Mouse (Mus musculus): ENCODE data around the gene Rbpj. TPM values are rescaled to one million over a fixed set of nuclear protein-coding genes. Genes with fewer than 3 reads are reported as not detected.
"Not testable (repeated sequence)": the region's sequence is repeated elsewhere in the genome, so short reads cannot be mapped to it uniquely, and the experiment has no call there.

Rbpj gene
- polyA plus RNA-seq, 1 experiment from 2014 or later = 57.8 TPM

DNA sequence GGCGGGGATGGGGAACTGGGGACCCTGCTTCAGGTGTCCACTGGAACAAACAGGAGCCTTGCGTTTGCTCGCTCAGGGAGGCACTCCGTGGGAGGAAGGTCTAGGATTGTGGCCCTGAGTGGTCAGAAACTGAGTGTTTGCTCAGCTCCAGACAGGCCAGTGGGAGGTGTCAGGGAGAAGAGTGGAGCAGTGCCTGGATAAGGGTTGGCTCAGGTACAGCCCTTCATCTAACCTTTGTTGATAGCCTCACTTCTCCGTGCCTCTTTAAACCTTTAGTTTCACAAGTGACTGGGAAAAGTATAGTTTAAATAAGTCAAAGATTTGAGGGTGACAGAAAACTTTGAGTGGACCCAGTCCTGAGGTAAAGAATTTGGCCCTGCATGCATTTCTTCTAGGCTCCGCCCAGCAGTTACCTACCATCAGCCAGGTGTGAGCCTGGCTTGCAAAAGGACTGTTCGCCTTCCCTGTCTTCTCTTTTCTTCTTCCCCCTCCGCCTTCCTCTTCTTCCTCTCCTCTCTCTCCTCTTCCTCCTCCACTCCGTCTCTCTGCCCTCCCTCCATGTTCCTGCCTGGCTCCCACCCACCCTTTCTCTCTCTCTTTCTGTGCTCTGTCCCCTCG is 204.5 kb downstream of the Rbpj start:
- Histone ChIP-seq H3K27ac (no peak overlapping the region), H3K4me1 (no peaks in the 10 kb centered on the region), H3K27me3 (no peaks in the 10 kb centered on the region), H3K9me3 (no peaks in the 10 kb centered on the region), H3K4me3 (no peak overlapping the region), H3K9ac (no peak overlapping the region), H3K36me3 (no peaks in the 10 kb centered on the region), H3K4me2 (replicated peaks) (no peak overlapping the region)
- 92% methylated on average over 10 of the region's 10 CpGs for WGBS
- ATAC-seq (ENCODE audit: insufficient number of reproducible peaks, insufficient read depth, low FRiP score, low TSS enrichment) = no peak

- WGBS = 74% methylated on average over 4 of the region's 4 CpGs
- no peak overlapping the region for H3K4me2 ChIP-seq (replicated peaks)
- H3K27ac ChIP-seq = no peak overlapping the region
- ATAC-seq (ENCODE audit: insufficient number of reproducible peaks, insufficient read depth, low FRiP score, low TSS enrichment) = no peak
- H3K9me3 ChIP-seq = no peaks in the 10 kb centered on the region
- no peak overlapping the region for H3K9ac ChIP-seq
- H3K4me1 ChIP-seq = no peaks in the 10 kb centered on the region
- H3K36me3 ChIP-seq = no peaks in the 10 kb centered on the region
- H3K4me3 ChIP-seq = no peak overlapping the region
- H3K27me3 ChIP-seq = no peaks in the 10 kb centered on the region
These were observed 205.6 kb downstream of the Rbpj start for GRCm38 (mm10) chr5:53671507-53671906.

DNA sequence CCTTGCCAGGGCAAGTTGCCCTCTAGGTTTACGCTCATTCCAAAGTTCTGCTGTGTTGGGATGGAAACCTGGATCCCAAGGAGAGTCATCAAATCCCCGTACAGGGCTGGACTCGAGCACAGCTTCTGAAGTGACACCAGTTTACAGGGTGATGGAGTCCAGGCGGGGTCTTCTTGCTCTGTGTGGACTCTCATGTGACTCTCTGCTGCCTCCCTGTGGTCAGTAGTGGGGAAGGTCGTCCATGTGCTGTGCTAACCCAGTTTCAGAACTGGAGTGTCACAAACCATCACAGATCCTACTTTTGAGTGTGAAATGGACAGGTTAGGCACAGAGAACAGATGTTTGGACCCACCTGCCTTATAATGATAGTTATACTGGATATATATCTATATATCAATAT is 206.4 kb downstream of the Rbpj start:
- no peak overlapping the region for H3K9ac ChIP-seq
- 21% methylated on average over 5 of the region's 5 CpGs for WGBS

DNA sequence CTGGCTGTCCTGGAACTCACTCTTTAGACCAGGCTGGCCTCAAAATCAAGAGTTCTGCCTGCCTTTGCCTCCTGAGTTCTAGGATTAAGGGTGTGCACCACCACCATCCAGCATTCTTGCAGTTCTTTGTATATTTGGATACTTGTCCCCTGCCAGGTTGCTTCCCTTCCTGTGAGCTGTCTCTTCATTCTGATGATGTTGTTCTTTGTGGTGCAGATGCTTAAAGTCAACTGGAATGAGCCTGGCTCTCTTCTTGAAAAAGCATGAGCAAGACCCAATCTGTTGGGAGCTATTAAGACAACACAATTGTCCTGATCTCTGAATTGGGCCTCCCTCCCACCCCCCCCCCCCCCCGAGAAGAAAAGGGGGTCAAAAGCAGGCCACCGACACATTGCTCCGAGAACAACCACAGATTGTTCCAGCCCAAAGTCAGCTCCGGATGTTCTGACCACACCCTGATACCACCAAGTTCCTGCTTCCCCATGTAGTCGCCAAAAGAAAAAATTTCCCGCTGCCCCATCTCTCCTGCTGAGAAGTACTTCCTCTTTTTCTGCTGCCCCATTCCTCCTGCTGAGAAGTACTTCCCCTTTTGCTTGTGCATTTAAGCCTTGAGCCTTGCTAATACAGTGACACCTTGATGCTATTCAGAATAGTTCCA is 207.7 kb downstream of the Rbpj start:
- not testable (repeated sequence) for H3K4me2 ChIP-seq (replicated peaks); H3K4me3 ChIP-seq; H3K9ac ChIP-seq; ATAC-seq (ENCODE audit: insufficient number of reproducible peaks, insufficient read depth, low FRiP score, low TSS enrichment); H3K27me3 ChIP-seq; H3K4me1 ChIP-seq; H3K9me3 ChIP-seq; H3K36me3 ChIP-seq; H3K27ac ChIP-seq
- whole genome bisulfite sequencing = 95% methylated on average over 6 of the region's 6 CpGs

More for the DNA sequence above, 206.4 kb downstream of the Rbpj start:
- no peak overlapping the region for H3K4me2 ChIP-seq (replicated peaks)
- no peaks in the 10 kb centered on the region for H3K36me3 ChIP-seq
- no peaks in the 10 kb centered on the region for H3K27me3 ChIP-seq
- no peak overlapping the region for H3K4me3 ChIP-seq
- no peaks in the 10 kb centered on the region for H3K9me3 ChIP-seq
- ATAC-seq (ENCODE audit: insufficient number of reproducible peaks, insufficient read depth, low FRiP score, low TSS enrichment) = peak; percentile 64; the same call in 1 of the 2 replicates
- no peak overlapping the region for H3K27ac ChIP-seq
- H3K4me1 ChIP-seq = no peaks in the 10 kb centered on the region

GRCm38 (mm10) chr5:53676671-53677070 is 210.7 kb downstream of the Rbpj start:
- no peak overlapping the region for H3K4me2 ChIP-seq (replicated peaks)
- no peaks in the 10 kb centered on the region for H3K27me3 ChIP-seq
- H3K9ac ChIP-seq = no peak overlapping the region
- H3K27ac ChIP-seq = no peak overlapping the region
- H3K4me3 ChIP-seq = no peak overlapping the region
- no peaks in the 10 kb centered on the region for H3K4me1 ChIP-seq
- WGBS = 84% methylated on average over 8 of the region's 8 CpGs
- H3K9me3 ChIP-seq = no peaks in the 10 kb centered on the region
- ATAC-seq (ENCODE audit: insufficient number of reproducible peaks, insufficient read depth, low FRiP score, low TSS enrichment) = no peak
- no peaks in the 10 kb centered on the region for H3K36me3 ChIP-seq

DNA sequence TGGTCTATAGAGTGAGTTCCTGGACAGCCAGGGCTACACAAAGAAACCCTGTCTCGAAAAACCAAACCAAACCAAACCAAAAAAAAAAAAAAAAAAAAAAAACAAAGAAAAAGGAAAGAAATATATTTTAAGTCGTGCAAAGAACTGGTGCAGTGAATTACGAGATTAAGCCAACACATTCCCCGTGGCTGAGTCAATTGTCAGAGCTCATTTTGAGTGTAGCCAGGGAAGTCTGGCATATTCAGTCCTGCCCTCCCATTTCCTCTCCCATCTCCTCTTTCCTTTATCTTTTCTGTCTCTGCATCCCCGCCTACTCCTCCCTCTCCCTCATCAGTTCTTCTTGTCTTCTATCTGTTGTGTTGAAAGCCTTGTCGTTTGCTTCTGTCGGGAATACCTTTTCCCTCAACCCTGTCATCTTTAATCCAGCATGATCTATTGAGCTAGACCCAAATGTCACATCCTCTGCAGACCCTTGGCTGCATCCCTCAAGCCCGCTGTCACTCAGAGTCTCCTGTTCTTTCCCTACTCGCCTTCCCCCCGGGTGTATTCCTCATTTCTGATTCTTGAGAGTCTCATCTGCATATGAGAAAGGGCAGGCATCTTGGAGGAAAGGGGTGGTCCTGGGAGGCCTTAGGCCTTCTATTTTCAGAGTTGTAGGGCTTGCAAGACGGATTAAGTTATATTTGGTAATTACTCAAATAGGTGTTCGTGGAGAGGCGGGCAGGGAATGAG is 212.2 kb downstream of the Rbpj start:
- ATAC-seq (ENCODE audit: insufficient number of reproducible peaks, insufficient read depth, low FRiP score, low TSS enrichment) = no peak
- Histone ChIP-seq H3K4me1 (no peaks in the 10 kb centered on the region), H3K4me3 (no peak overlapping the region), H3K4me2 (replicated peaks) (no peak overlapping the region), H3K27me3 (no peaks in the 10 kb centered on the region), H3K36me3 (no peaks in the 10 kb centered on the region), H3K9me3 (no peaks in the 10 kb centered on the region), H3K27ac (no peak overlapping the region), H3K9ac (no peak overlapping the region)
- WGBS = 49% methylated on average over 13 of the region's 13 CpGs

GRCm38 (mm10) chr5:53679651-53680050 is 213.7 kb downstream of the Rbpj start:
- no peak for ATAC-seq (ENCODE audit: insufficient number of reproducible peaks, insufficient read depth, low FRiP score, low TSS enrichment)
- Histone ChIP-seq H3K4me3 (no peak overlapping the region), H3K27ac (no peak overlapping the region), H3K27me3 (no peaks in the 10 kb centered on the region), H3K4me1 (no peaks in the 10 kb centered on the region), H3K36me3 (no peaks in the 10 kb centered on the region), H3K9ac (no peak overlapping the region), H3K4me2 (replicated peaks) (no peak overlapping the region), H3K9me3 (no peaks in the 10 kb centered on the region)
- 80% methylated on average over 6 of the region's 6 CpGs for WGBS

- no peak overlapping the region for H3K9ac ChIP-seq
- WGBS = 80% methylated on average over 3 of the region's 3 CpGs
- H3K9me3 ChIP-seq = no peaks in the 10 kb centered on the region
- H3K4me3 ChIP-seq = no peak overlapping the region
- no peak overlapping the region for H3K27ac ChIP-seq
- no peak overlapping the region for H3K4me2 ChIP-seq (replicated peaks)
- H3K27me3 ChIP-seq = no peaks in the 10 kb centered on the region
- no peak for ATAC-seq (ENCODE audit: insufficient number of reproducible peaks, insufficient read depth, low FRiP score, low TSS enrichment)
- no peaks in the 10 kb centered on the region for H3K36me3 ChIP-seq
- no peaks in the 10 kb centered on the region for H3K4me1 ChIP-seq
These were observed 218.0 kb downstream of the Rbpj start for GRCm38 (mm10) chr5:53683916-53684315.

GRCm38 (mm10) chr5:53684417-53684816 is 218.5 kb downstream of the Rbpj start:
- no peaks in the 10 kb centered on the region for H3K4me1 ChIP-seq
- no peaks in the 10 kb centered on the region for H3K36me3 ChIP-seq
- ATAC-seq (ENCODE audit: insufficient number of reproducible peaks, insufficient read depth, low FRiP score, low TSS enrichment) = no peak
- H3K4me2 ChIP-seq (replicated peaks) = no peak overlapping the region
- H3K27me3 ChIP-seq = no peaks in the 10 kb centered on the region
- no peak overlapping the region for H3K4me3 ChIP-seq
- no peak overlapping the region for H3K9ac ChIP-seq
- H3K9me3 ChIP-seq = no peaks in the 10 kb centered on the region
- 79% methylated on average over 1 of the region's 1 CpGs for WGBS
- H3K27ac ChIP-seq = no peak overlapping the region

- no peak overlapping the region for H3K4me3 ChIP-seq
- no peak for ATAC-seq (ENCODE audit: insufficient number of reproducible peaks, insufficient read depth, low FRiP score, low TSS enrichment)
- no peak overlapping the region for H3K27ac ChIP-seq
- H3K36me3 ChIP-seq = no peaks in the 10 kb centered on the region
- no peaks in the 10 kb centered on the region for H3K9me3 ChIP-seq
- no peak overlapping the region for H3K9ac ChIP-seq
- WGBS = 82% methylated on average over 4 of the region's 4 CpGs
- no peak overlapping the region for H3K4me2 ChIP-seq (replicated peaks)
- H3K27me3 ChIP-seq = no peaks in the 10 kb centered on the region
- no peaks in the 10 kb centered on the region for H3K4me1 ChIP-seq
These were observed 219.7 kb downstream of the Rbpj start for GRCm38 (mm10) chr5:53685623-53686022.

- H3K4me2 ChIP-seq (replicated peaks) = no peak overlapping the region
- H3K4me3 ChIP-seq = no peak overlapping the region
- no peaks in the 10 kb centered on the region for H3K4me1 ChIP-seq
- no peaks in the 10 kb centered on the region for H3K36me3 ChIP-seq
- no peak overlapping the region for H3K27ac ChIP-seq
- no peaks in the 10 kb centered on the region for H3K9me3 ChIP-seq
- H3K9ac ChIP-seq = no peak overlapping the region
- 83% methylated on average over 2 of the region's 2 CpGs for WGBS
- no peaks in the 10 kb centered on the region for H3K27me3 ChIP-seq
- no peak for ATAC-seq (ENCODE audit: insufficient number of reproducible peaks, insufficient read depth, low FRiP score, low TSS enrichment)
These were observed 220.4 kb downstream of the Rbpj start for GRCm38 (mm10) chr5:53686379-53686778.

- ATAC-seq (ENCODE audit: insufficient number of reproducible peaks, insufficient read depth, low FRiP score, low TSS enrichment) = no peak
- 79% methylated on average over 7 of the region's 7 CpGs for WGBS
- Histone ChIP-seq H3K4me1 (no peaks in the 10 kb centered on the region), H3K27me3 (no peaks in the 10 kb centered on the region), H3K27ac (no peak overlapping the region), H3K36me3 (no peaks in the 10 kb centered on the region), H3K9ac (no peak overlapping the region), H3K4me2 (replicated peaks) (no peak overlapping the region), H3K4me3 (no peak overlapping the region), H3K9me3 (no peaks in the 10 kb centered on the region)
These were observed 222.4 kb downstream of the Rbpj start for GRCm38 (mm10) chr5:53688326-53688725.
